Mouse (Mus musculus) adrenal gland, postnatal 4 days (tissue): ENCODE measurements around the gene Nkd1. TPM values are rescaled to one million over a fixed set of nuclear protein-coding genes. Genes with fewer than 3 reads are reported as not detected.

ENCODE experiments used
- total RNA-seq, 2 experiments: library from RNA; stranded (reverse); gene quantifications; 2 replicates each; pipeline ENCODE4 v1.2.3; 2021

The Nkd1 gene
- total RNA-seq, 2 experiments from 2014 or later, result 47.8 to 54.3 TPM

Other genes starting within 250 kb of the Nkd1 start
- gene Adcy7, start 249.0 kb upstream of the Nkd1 start, total RNA-seq, result 1 to 10 TPM; 6.8 to 8.0 TPM
- 10 to 100 TPM; 82.9 to 93.5 TPM for gene Brd7, start 159.2 kb upstream of the Nkd1 start, total RNA-seq
- gene Snx20, start 114.8 kb downstream of the Nkd1 start, total RNA-seq, result 1 to 10 TPM; 1.7 to 3.0 TPM
- gene Nod2, start 126.0 kb downstream of the Nkd1 start, total RNA-seq, result 1 to 10 TPM; 1.1 to 1.8 TPM
- gene Cyld, start 175.7 kb downstream of the Nkd1 start, total RNA-seq, result 10 to 100 TPM; 39.1 to 44.7 TPM